Mouse (Mus musculus) myocyte (in vitro differentiated cells): ENCODE results near the gene Sycp3. TPM values are rescaled to one million over a fixed set of nuclear protein-coding genes. Genes with fewer than 3 reads are reported as not detected.
"Not testable (repeated sequence)": the region's sequence is repeated elsewhere in the genome, so short reads cannot be mapped to it uniquely, and the experiment has no call there.

Source experiments
- H3K27me3 ChIP-seq: one replicate; pipeline ENCODE4 v1.6.1; 2011; ENCODE audit not compliant: control insufficient read depth, insufficient read depth, insufficient read length
- H3K36me3 ChIP-seq: one replicate; pipeline ENCODE4 v1.6.1; 2011; ENCODE audit not compliant: control insufficient read depth, insufficient read depth
- H3K4me2 ChIP-seq: one replicate; pipeline ENCODE4 v1.6.1; 2011; ENCODE audit warnings: low read depth, control low read depth
- H3K4me3 ChIP-seq: one replicate; pipeline ENCODE4 v1.5.1; 2011; ENCODE audit warnings: mild to moderate bottlenecking, control low read depth, moderate library complexity
- H3K79me2 ChIP-seq: one replicate; pipeline ENCODE4 v1.6.1; 2011; ENCODE audit not compliant: control insufficient read depth, insufficient read depth
- H3ac ChIP-seq: one replicate; pipeline ENCODE4 v1.6.1; 2011; ENCODE audit not compliant: control insufficient read depth, insufficient read length
- CEBPB ChIP-seq: IDR thresholded peaks from 2 replicates; pipeline ENCODE4 v1.6.1; 2011; ENCODE audit warnings: mild to moderate bottlenecking, moderate library complexity; ENCODE audit not compliant: poor library complexity, insufficient read depth, severe bottlenecking
- E2F4 ChIP-seq: IDR thresholded peaks from one replicate; pipeline ENCODE4 v1.6.1; 2011; ENCODE audit warnings: mild to moderate bottlenecking, control low read depth, moderate library complexity; ENCODE audit not compliant: insufficient read depth
- MAX ChIP-seq: IDR thresholded peaks from one replicate; pipeline ENCODE4 v1.6.1; 2011; ENCODE audit warnings: low read depth, mild to moderate bottlenecking, control low read depth
- MYOD1 ChIP-seq, 3 experiments: IDR thresholded peaks; one replicate each; pipeline ENCODE4 v1.6.1; 2011; ENCODE audit warnings: control low read depth in 2 of 3, low read depth in 2 of 3, mild to moderate bottlenecking in 2 of 3, moderate library complexity in 1 of 3; ENCODE audit not compliant: insufficient read length in 2 of 3, control insufficient read depth in 1 of 3
- MYOG ChIP-seq, 3 experiments: IDR thresholded peaks; one replicate each; pipeline ENCODE4 v1.6.1; 2011; ENCODE audit warnings: control low read depth in 2 of 3, low read depth in 2 of 3, mild to moderate bottlenecking in 2 of 3; ENCODE audit not compliant: insufficient read length in 2 of 3, control insufficient read depth in 1 of 3, insufficient read depth in 1 of 3
- POLR2A ChIP-seq: IDR thresholded peaks from one replicate; pipeline ENCODE4 v1.6.1; 2011; ENCODE audit warnings: low read depth, mild to moderate bottlenecking, control low read depth, moderate library complexity; ENCODE audit not compliant: insufficient read length
- POLR2AphosphoS2 ChIP-seq: IDR thresholded peaks from one replicate; pipeline ENCODE4 v1.6.1; 2011; ENCODE audit warnings: low read depth, control low read depth; ENCODE audit not compliant: insufficient read length
- REST ChIP-seq: IDR thresholded peaks from one replicate; pipeline ENCODE4 v1.6.1; 2011; ENCODE audit warnings: mild to moderate bottlenecking, control low read depth, moderate library complexity; ENCODE audit not compliant: insufficient read depth, insufficient read length
- SRF ChIP-seq: IDR thresholded peaks from one replicate; pipeline ENCODE4 v1.6.1; 2011; ENCODE audit warnings: low read depth; ENCODE audit not compliant: control insufficient read depth, insufficient read length
- TCF12 ChIP-seq: IDR thresholded peaks from one replicate; pipeline ENCODE4 v1.6.1; 2011; ENCODE audit warnings: mild to moderate bottlenecking, control low read depth; ENCODE audit not compliant: poor library complexity, insufficient read depth, severe bottlenecking
- TCF3 ChIP-seq: IDR thresholded peaks from one replicate; pipeline ENCODE4 v1.6.1; 2011; ENCODE audit warnings: low read depth, control low read depth; ENCODE audit not compliant: insufficient read length
- USF1 ChIP-seq: IDR thresholded peaks from one replicate; pipeline ENCODE4 v1.6.1; 2011; ENCODE audit warnings: low read depth, mild to moderate bottlenecking, control low read depth, moderate library complexity
- polyA plus RNA-seq: library from polyadenylated mRNA; unstranded; fragments of >200 nt; fragmentation: generic; extraction: Trizol; gene quantifications from one replicate; pipeline ENCODE4 v1.2.1, GENCODE M21; 2012; ENCODE audit warnings: missing spikeins

The Sycp3 gene
- polyA plus RNA-seq, 1 experiment: not detected

GRCm38 (mm10) chr10:88441224-88441623, 18.1 kb upstream of the Sycp3 start:
- TF ChIP-seq POLR2AphosphoS2 (no peak), MYOD1 (IDR thresholded peaks at IDR 0.05; ENCODE audit: control insufficient read depth in 1 of 3, insufficient read length in 2 of 3, low read depth in 2 of 3) (no peak), CEBPB (no peak)
- no peak overlapping the region for H3K4me2 ChIP-seq
- no peak overlapping the region for H3ac ChIP-seq
- peaks cover 8% of the 10 kb centered on the region for H3K36me3 ChIP-seq
- no peaks in the 10 kb centered on the region for H3K79me2 ChIP-seq
- H3K4me3 ChIP-seq: no peak overlapping the region
- H3K27me3 ChIP-seq: no peaks in the 10 kb centered on the region

GRCm38 (mm10) chr10:88451221-88451620, 8.1 kb upstream of the Sycp3 start:
- no peak for TF ChIP-seq CEBPB
- TF ChIP-seq USF1: no peak
- TF ChIP-seq POLR2A: no peak
- TF ChIP-seq MAX: no peak
- no peak for TF ChIP-seq POLR2AphosphoS2
- no peak for TF ChIP-seq TCF3
- TF ChIP-seq TCF12: no peak
- no peak for TF ChIP-seq E2F4
- no peak for TF ChIP-seq MYOD1 (IDR thresholded peaks at IDR 0.05; ENCODE audit: control insufficient read depth in 1 of 3, insufficient read length in 2 of 3, low read depth in 2 of 3)
- TF ChIP-seq REST: no peak
- Histone ChIP-seq H3K36me3 (peaks cover 3% of the 10 kb centered on the region), H3K27me3 (no peaks in the 10 kb centered on the region), H3K4me3 (no peak overlapping the region), H3K4me2 (peak overlapping the region; percentile 49), H3K79me2 (no peaks in the 10 kb centered on the region), H3ac (no peak overlapping the region)

- Histone ChIP-seq H3K27me3 (no peaks in the 10 kb centered on the region), H3K36me3 (peaks cover 3% of the 10 kb centered on the region), H3K4me3 (no peak overlapping the region), H3ac (no peak overlapping the region), H3K79me2 (no peaks in the 10 kb centered on the region), H3K4me2 (peak overlapping the region; percentile 49)
- no peak for TF ChIP-seq POLR2AphosphoS2
- TF ChIP-seq E2F4: no peak
- TF ChIP-seq MYOD1 (IDR thresholded peaks at IDR 0.05; ENCODE audit: control insufficient read depth in 1 of 3, insufficient read length in 2 of 3, low read depth in 2 of 3): no peak
- no peak for TF ChIP-seq POLR2A
- no peak for TF ChIP-seq MAX
- no peak for TF ChIP-seq TCF12
- TF ChIP-seq REST: no peak
- TF ChIP-seq USF1: no peak
- TF ChIP-seq TCF3: no peak
- TF ChIP-seq MYOG (IDR thresholded peaks at IDR 0.05; ENCODE audit: control insufficient read depth in 1 of 3, insufficient read depth in 1 of 3, insufficient read length in 2 of 3, low read depth in 2 of 3): no peak
- TF ChIP-seq CEBPB: no peak
- TF ChIP-seq SRF: no peak
These were observed 7.4 kb upstream of the Sycp3 start for GRCm38 (mm10) chr10:88451990-88452389.

- TF ChIP-seq POLR2A (no peak), TCF12 (no peak), TCF3 (no peak), MYOG (IDR thresholded peaks at IDR 0.05; ENCODE audit: control insufficient read depth in 1 of 3, insufficient read depth in 1 of 3, insufficient read length in 2 of 3, low read depth in 2 of 3) (no peak), USF1 (no peak), REST (no peak), MAX (no peak)
- Histone ChIP-seq H3K79me2 (no peaks in the 10 kb centered on the region), H3ac (no peak overlapping the region), H3K4me2 (no peak overlapping the region), H3K27me3 (no peaks in the 10 kb centered on the region), H3K4me3 (no peak overlapping the region), H3K36me3 (no peaks in the 10 kb centered on the region)
These were observed 1.6 kb upstream of the Sycp3 start for GRCm38 (mm10) chr10:88457816-88458215.

- TF ChIP-seq SRF: no peak
- TF ChIP-seq TCF3: no peak
- no peak for TF ChIP-seq POLR2AphosphoS2
- no peak for TF ChIP-seq TCF12
- no peak for TF ChIP-seq MAX
- TF ChIP-seq POLR2A: no peak
- no peak for TF ChIP-seq MYOG (IDR thresholded peaks at IDR 0.05; ENCODE audit: control insufficient read depth in 1 of 3, insufficient read depth in 1 of 3, insufficient read length in 2 of 3, low read depth in 2 of 3)
- no peak for TF ChIP-seq MYOD1 (IDR thresholded peaks at IDR 0.05; ENCODE audit: control insufficient read depth in 1 of 3, insufficient read length in 2 of 3, low read depth in 2 of 3)
- TF ChIP-seq E2F4: no peak
- no peak for TF ChIP-seq CEBPB
- TF ChIP-seq USF1: no peak
- TF ChIP-seq REST: no peak
- H3K36me3 ChIP-seq: no peaks in the 10 kb centered on the region
- no peaks in the 10 kb centered on the region for H3K79me2 ChIP-seq
- H3ac ChIP-seq: no peak overlapping the region
- no peaks in the 10 kb centered on the region for H3K27me3 ChIP-seq
- H3K4me2 ChIP-seq: no peak overlapping the region
- H3K4me3 ChIP-seq: no peak overlapping the region
These were observed 902 bp downstream of the Sycp3 start for GRCm38 (mm10) chr10:88460122-88460820.

- not testable (repeated sequence) for H3K4me2 ChIP-seq, H3ac ChIP-seq, H3K79me2 ChIP-seq, H3K4me3 ChIP-seq, H3K27me3 ChIP-seq, H3K36me3 ChIP-seq
These were observed 23.5 kb downstream of the Sycp3 start for GRCm38 (mm10) chr10:88482866-88483265.
